Mouse (Mus musculus): ENCODE measurements around the gene Klhl2.

Klhl2 gene

GRCm38 (mm10) chr8:64832581-64833135, 17.2 kb downstream of the Klhl2 start:
- no peak for DNase-seq (ENCODE audit: low read depth in 2 of 2, low spot score in 2 of 2)

GRCm38 (mm10) chr8:64831656-64832055, 18.2 kb downstream of the Klhl2 start:
- no peak for DNase-seq (ENCODE audit: low read depth in 2 of 2, low spot score in 2 of 2)

DNA sequence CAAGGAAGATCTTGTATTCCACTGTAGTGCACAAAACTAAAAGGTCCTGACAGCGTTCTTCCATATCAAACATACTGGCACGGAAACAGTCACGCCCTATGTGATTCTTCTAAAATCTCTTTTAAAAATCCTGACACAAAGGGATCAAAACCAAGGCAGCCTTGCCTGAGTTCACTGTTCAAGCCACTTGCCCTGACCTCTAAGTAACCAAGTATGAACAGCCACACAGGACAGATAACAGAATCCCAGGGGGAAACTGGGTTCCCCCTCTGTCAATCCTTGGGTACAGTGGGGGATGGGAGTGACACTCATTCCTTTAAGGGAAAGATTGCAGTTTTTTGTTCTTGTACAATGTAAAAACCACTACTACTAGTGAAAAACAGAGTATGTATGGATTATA, 19.9 kb downstream of the Klhl2 start:
- DNase-seq (ENCODE audit: low read depth in 2 of 2, low spot score in 2 of 2), result no peak

DNA sequence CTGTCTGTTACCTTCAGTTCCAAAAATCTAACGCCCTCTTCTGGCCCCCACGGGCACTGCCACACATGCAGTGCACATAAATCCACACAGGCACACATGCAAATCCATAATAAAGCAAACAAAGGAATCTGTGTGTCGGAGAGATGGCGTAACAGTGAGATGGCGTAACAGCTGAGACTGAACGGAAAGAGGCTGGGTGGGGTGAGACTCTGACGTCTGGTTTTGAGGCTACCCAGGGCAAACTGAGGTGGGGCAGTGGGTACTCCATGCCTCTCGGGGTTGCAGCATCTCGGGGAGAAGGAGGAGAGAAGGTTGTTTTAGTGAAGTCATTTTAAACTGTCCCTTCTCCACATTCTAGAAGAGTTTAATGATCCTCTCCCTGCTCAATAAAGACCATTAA, 20.4 kb downstream of the Klhl2 start:
- no peak for DNase-seq (ENCODE audit: low read depth in 2 of 2, low spot score in 2 of 2)

DNA sequence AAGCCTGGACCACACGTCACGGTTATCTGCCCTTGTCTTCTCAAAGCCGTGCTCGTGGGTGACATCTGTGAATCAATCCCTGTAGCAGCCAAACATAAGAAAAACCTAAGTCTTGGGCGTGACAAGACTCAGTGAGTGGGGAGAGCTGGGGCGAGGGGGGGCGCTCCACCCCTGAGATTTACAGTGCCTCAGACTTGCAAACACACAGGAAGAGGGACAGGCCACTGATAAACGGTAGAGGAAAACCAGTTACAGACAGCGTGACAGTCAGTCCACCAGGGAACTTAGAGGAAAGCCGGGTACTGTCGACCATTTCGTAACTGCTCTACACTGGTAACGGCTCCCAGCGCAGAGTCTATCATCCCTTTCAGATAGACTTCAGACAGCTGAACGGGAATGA, 21.4 kb downstream of the Klhl2 start:
- no peak for DNase-seq (ENCODE audit: low read depth in 2 of 2, low spot score in 2 of 2)

DNA sequence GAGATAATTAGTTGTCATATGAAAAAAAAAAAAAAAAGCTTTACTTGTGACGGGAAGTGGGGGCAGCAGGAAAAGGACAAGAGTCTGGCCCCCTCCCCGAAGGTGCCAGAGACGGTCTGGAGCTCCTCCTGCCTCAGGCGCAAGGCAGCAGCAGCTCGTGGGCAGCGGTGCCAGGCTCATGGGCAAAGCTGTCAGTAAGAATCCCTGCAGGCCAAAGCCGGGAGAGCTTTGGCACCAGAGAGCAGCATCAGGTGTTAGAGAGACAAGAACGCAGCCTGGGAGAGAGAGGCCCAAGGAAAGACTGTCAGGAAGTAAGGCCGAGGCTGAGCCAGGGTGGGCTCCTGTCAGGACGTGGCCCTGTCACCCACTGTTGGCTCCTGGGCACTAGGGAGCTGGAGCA, 22.5 kb downstream of the Klhl2 start:
- DNase-seq (ENCODE audit: low read depth in 2 of 2, low spot score in 2 of 2), result no peak

GRCm38 (mm10) chr8:64826461-64826860, 23.4 kb downstream of the Klhl2 start:
- peak; percentile 41 to 54 for DNase-seq (ENCODE audit: low read depth in 2 of 2, low spot score in 2 of 2)

DNA sequence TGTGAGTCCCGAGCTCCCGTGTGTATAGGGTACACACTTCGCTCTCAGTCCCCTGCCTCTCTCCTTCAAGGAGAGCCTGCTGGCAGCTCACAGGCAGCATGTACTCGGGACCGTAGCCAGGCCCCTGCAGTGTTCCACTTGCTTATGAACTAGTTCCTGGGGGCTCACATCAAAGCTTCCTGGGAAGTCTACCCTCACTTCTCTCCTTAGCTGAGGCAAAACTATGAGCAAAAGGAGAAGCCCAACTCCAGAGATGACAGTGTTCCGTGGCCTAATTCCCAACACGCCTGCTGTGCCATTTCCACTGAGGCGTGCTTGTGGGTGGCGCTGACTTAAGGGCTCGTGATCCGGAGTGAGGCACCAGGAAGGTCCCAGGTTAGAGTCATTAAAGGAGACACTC, 25.9 kb downstream of the Klhl2 start:
- DNase-seq (ENCODE audit: low read depth in 2 of 2, low spot score in 2 of 2), result no peak

DNA sequence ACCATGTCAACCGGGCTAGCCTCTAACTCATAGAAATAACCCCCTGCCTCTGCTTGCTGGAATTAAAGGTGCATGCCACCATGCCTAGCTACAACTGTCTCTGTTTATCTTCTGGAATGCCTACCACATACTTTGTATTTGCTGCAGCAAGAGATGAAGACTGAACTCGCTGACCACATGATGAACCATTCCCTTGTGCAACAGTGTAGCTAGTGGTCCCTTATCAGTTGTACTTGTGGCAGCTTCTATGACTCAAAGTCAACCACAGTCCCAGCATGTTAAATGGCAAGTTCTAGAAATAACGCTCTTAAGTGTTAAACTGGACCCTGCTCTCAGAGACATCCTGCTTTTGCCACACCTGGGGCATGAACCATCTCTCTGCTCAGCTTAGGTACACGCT, 28.9 kb downstream of the Klhl2 start:
- DNase-seq (ENCODE audit: low read depth in 2 of 2, low spot score in 2 of 2), result no peak

GRCm38 (mm10) chr8:64811790-64812189, 38.0 kb downstream of the Klhl2 start:
- DNase-seq (ENCODE audit: low read depth in 2 of 2, low spot score in 2 of 2), result no peak

DNA sequence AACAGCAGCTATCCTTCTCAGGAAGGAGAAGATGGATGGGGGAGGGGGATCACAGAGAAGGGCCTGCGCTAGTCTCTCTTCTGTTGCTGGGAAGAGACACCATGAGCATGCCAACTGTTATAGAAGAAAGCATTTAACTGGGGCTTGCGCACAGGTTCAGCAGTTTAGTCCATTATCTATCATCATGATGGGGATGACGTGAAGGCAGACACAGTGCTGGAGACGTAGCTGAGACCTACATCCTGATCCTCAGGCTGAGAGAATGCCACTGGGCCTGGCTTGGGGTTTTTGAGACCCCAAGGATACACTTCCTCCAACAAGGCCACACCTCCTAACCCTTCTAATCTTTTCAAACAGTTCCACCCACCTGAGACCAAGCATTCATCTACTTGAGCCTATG, 38.7 kb downstream of the Klhl2 start:
- no peak for DNase-seq (ENCODE audit: low read depth in 2 of 2, low spot score in 2 of 2)

DNA sequence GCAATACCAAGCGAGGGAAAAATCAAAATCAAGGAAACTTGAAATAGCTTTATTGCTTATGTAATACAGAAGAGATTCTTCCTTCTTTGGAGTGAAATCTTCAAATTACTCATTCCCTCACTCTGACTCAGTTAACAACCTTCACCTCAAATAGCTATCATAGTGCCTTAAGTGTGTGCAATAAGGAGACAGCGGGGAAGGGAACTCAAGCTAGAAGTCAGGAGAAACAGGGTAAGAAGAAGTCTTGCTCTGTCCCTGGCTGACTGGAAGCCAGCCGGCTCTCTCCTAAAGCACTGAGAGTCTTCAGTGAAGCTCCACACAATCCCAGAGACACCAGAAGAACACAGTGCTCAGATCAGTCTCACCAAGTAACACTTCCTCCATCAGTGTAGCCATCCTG, 43.3 kb downstream of the Klhl2 start:
- no peak for DNase-seq (ENCODE audit: low read depth in 2 of 2, low spot score in 2 of 2)

- no peak for DNase-seq (ENCODE audit: low read depth in 2 of 2, low spot score in 2 of 2)
Observed at GRCm38 (mm10) chr8:64804971-64805370, 44.8 kb downstream of the Klhl2 start.

DNA sequence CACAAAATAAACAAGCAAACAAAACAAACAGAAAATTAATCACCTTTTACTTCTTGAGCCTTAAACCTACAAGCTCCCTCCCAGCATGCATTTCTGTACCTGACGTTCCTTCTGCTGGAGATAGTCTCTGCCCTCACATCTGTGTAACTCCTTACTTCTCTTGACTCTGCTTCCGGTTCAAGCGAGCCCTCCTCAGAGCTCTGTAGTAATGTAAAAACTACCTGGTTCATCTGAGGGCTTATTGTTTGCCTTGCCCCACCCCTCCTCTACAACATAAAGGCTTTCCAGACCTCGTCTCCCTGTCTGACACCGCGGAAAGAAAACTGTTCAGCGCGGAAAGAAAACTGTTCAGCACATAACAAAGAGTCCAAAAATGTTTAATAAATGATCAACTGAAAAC, 50.5 kb downstream of the Klhl2 start:
- no peak for DNase-seq (ENCODE audit: low read depth in 2 of 2, low spot score in 2 of 2)

- no peak for DNase-seq (ENCODE audit: low read depth in 2 of 2, low spot score in 2 of 2)
Observed at GRCm38 (mm10) chr8:64798503-64798902, 51.3 kb downstream of the Klhl2 start.

GRCm38 (mm10) chr8:64797751-64798150, 52.1 kb downstream of the Klhl2 start:
- DNase-seq (ENCODE audit: low read depth in 2 of 2, low spot score in 2 of 2), result no peak

DNA sequence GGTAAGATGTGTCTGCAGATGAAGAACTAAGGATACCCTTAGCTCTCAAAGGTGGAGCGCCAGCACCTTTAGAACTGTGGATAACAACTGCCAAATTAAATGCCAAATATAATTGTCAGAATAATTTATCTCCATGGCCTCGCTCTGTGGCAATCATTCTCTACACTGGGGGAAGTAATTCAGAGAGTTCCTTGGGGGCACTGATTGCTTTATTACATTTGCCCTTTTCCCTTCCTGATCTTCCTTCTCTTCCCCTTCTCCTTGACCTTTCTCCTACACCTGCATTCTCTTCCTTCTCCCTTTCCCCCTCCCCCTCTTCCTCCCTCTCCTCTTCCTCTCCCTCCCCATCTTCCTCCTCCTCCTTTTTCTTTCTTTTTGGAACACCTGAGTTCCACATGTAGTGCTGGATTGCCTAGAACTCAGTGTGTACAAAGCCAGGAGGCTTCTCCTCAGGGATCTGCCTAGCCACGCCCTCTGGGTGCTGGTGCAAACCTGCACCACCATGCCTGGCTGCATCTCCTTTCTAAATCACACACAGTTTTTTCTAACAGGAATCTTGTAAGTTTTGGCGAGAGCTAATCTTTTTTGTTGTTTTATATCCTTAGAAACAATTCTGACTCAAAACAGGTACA, 58.5 kb downstream of the Klhl2 start:
- DNase-seq (ENCODE audit: low read depth in 2 of 2, low spot score in 2 of 2), result no peak

- no peak for DNase-seq (ENCODE audit: low read depth in 2 of 2, low spot score in 2 of 2)
Observed at GRCm38 (mm10) chr8:64790418-64790817, 59.4 kb downstream of the Klhl2 start.

DNA sequence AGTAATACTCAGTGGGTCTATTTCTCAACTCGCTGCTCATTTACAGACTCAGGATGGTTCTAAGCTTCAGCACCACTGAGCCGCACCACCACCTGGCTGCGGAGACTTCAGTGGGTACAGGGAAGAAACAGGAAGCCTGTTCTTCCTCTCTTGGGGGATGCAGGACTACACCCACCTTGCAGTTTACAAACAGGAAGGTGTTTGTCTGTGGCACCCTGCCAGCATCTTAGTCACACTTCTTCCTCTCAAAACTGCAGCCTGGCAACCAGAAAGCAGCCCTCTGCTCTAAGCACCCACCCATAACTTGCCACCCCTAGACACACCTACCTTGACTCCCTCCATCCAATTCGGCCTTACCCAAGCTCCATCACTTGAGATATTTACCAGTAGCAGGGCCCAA, 61.1 kb downstream of the Klhl2 start:
- peak; percentile 68 to 70 for DNase-seq (ENCODE audit: low read depth in 2 of 2, low spot score in 2 of 2)

- no peak for DNase-seq (ENCODE audit: low read depth in 2 of 2, low spot score in 2 of 2)
Observed at GRCm38 (mm10) chr8:64786801-64787200, 63.0 kb downstream of the Klhl2 start.

DNA sequence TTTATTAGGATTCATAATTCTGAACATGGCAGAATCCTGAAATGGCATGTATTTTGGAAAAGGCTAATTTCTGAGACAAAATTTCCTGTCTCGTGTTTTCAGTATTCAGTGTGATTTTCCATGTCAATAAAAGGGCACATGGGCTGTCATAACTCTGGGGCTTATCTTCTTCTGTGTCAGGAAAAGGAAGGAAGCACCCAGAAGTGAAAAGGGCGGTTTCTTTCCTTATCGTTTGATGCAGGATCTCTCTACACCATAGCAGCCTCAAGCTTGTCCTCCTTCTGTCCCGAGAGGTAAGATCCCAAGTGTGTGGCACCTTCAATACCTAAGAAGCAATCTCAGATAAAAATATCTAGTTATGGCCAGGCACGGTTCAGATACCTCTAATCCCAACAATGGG, 65.6 kb downstream of the Klhl2 start:
- no peak for DNase-seq (ENCODE audit: low read depth in 2 of 2, low spot score in 2 of 2)

DNA sequence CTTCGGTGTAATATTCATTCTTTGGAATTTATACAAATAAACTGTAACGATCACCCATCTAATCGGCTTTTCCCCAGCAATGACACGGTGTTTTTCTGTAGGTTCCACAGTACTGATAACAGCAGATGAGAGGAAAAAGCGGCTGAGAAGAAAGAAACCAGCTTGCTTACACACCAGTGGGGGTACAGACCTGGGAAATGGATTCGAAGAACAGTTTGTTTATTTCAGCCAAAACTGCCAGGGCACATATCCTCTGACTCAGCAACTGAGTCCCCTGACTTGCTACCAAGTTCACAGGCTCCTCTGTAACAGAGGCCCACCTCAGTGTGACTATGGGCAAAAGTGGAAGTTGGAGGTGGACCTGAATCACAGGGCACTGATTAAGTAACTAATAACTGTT, 67.9 kb downstream of the Klhl2 start:
- no peak for DNase-seq (ENCODE audit: low read depth in 2 of 2, low spot score in 2 of 2)

DNA sequence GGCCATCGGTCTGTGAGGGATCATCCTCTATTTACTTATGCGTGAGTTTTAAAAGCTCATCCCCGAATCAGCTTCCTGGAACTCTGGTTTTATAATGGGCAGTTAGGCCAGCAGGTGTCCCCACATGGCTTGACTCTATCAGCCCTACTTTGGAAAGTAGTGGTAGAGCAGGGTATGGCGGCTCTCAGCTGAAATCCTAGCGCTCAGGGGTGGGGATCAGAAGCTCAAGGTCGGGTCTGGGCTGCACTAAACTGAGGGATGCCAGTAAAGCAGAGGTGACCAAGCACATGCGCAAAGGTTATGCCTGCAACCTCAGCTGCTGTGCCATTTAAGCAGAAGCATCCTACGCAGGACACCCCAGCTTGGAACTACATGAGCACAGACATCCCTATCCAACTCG, 71.9 kb downstream of the Klhl2 start:
- no peak for DNase-seq (ENCODE audit: low read depth in 2 of 2, low spot score in 2 of 2)

Data from CD8-positive naive resting alpha-beta T cell, adult 2 months (primary cell).